Mouse (Mus musculus) heart, embryonic 16.5 days (tissue): ENCODE measurements around the gene Gm49661. TPM values are rescaled to one million over a fixed set of nuclear protein-coding genes. Genes with fewer than 3 reads are reported as not detected.

ENCODE experiments used
- ATAC-seq: fragments of 200-750 bp; cut with Nextera tagmentation; replicated peaks from 2 replicates; pipeline ENCODE4 v1.8.0; 2017; ENCODE audit warnings: moderate number of reproducible peaks; ENCODE audit not compliant: insufficient read depth, low FRiP score; ENCODE audit errors: extremely low read depth
- H3K27ac ChIP-seq: fragments of 300-500 bp; sonication (generic); 2 replicates; pipeline ENCODE4 v1.5.1; 2014; ENCODE audit warnings: mild to moderate bottlenecking, low read length, control low read depth, moderate library complexity
- H3K27me3 ChIP-seq: fragments of 300-500 bp; sonication (generic); 2 replicates; pipeline ENCODE4 v1.6.1; 2014; ENCODE audit warnings: low read length, mixed read lengths; ENCODE audit not compliant: control insufficient read depth, insufficient read depth
- H3K36me3 ChIP-seq: fragments of 300-500 bp; sonication (generic); 2 replicates; pipeline ENCODE4 v1.6.1; 2014; ENCODE audit not compliant: control insufficient read depth, insufficient read depth
- H3K4me1 ChIP-seq: fragments of 300-500 bp; sonication (generic); 2 replicates; pipeline ENCODE4 v1.6.1; 2014; ENCODE audit warnings: low read length, mixed read lengths; ENCODE audit not compliant: control insufficient read depth, insufficient read depth
- H3K4me2 ChIP-seq: fragments of 300-500 bp; sonication (generic); 2 replicates; pipeline ENCODE4 v1.6.1; 2014; ENCODE audit warnings: low read depth, mild to moderate bottlenecking, control low read depth, low read length
- H3K4me3 ChIP-seq: fragments of 300-500 bp; sonication (generic); 2 replicates; pipeline ENCODE4 v1.5.1; 2014; ENCODE audit warnings: mild to moderate bottlenecking, control low read depth, low read length
- H3K9ac ChIP-seq: fragments of 300-500 bp; sonication (generic); 2 replicates; pipeline ENCODE4 v1.6.1; 2014; ENCODE audit warnings: low read length, control low read depth
- H3K9me3 ChIP-seq: fragments of 300-500 bp; sonication (generic); replicated peaks from 2 replicates; pipeline ENCODE4 v1.6.1; 2016; ENCODE audit warnings: low read length; ENCODE audit not compliant: control insufficient read depth
- WGBS: fragments of 180-500 bp; shearing (Covaris S2); extraction: QIAGEN DNeasy Blood & Tissue Kit; methylation state at CpG from one replicate; pipeline ENCODE4 v1.1.7; 2014; 5-methylcytosine and 5-hydroxymethylcytosine counted together
- polyA plus RNA-seq: library from polyadenylated mRNA; unstranded; fragments of >200 nt; fragmentation: Nextera tagmentation; extraction: Ambion mirVana; gene quantifications from 2 replicates; pipeline ENCODE4 v1.2.1, GENCODE M21; 2015

Gm49661 gene
- polyA plus RNA-seq, 1 experiment from 2014 or later, result not detected

DNA sequence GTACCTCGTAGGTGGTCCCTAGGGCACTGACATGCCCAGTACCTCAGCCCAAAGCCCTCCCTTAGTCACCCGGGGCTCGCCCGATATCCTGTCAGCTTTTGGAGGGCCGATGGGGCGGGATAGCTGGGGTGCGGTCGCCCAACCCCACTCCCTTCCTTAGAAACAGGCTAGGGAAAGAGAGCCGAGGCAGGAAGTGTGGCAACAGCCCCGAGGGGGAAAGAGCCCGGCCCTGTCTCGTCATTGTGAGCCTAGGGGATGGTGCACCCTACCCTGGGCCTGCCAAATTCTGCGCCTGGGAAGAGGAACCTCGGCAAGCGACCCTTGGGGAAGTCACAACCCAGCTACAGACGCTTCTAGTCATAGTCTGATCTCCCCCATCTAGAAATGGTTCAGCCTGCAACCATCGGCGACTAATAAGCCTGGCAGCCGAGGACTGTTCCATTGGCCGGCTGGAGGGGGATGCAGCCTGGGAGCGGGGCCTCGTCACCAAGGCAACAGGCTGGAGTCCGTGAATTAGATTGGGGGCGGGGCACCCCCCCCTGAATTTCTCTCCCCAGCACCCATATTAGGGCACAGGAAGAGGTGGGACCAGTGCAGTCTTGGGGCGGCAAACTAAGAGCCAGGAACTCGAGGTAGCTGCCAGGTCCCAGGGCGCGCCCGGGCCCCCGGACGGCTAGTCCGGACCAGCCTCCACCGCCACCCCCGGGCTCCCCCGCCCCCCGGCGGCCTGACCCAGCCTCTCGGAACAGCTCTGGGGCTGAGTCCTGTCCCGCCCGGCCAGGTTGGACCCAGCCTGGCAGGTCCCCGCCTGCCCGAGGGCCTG, 10.6 kb upstream of the Gm49661 start:
- 3% methylated on average over 42 of the region's 42 CpGs for WGBS
- Histone ChIP-seq H3K9ac (peak overlapping the region; percentile 73), H3K27ac (peak overlapping the region; percentile 94), H3K4me1 (peaks cover 54% of the 10 kb centered on the region), H3K4me2 (peak overlapping the region; percentile 97), H3K36me3 (no peaks in the 10 kb centered on the region), H3K27me3 (no peaks in the 10 kb centered on the region), H3K9me3 (no peaks in the 10 kb centered on the region), H3K4me3 (peak overlapping the region; percentile 73)
- ATAC-seq, result peak; percentile 18

DNA sequence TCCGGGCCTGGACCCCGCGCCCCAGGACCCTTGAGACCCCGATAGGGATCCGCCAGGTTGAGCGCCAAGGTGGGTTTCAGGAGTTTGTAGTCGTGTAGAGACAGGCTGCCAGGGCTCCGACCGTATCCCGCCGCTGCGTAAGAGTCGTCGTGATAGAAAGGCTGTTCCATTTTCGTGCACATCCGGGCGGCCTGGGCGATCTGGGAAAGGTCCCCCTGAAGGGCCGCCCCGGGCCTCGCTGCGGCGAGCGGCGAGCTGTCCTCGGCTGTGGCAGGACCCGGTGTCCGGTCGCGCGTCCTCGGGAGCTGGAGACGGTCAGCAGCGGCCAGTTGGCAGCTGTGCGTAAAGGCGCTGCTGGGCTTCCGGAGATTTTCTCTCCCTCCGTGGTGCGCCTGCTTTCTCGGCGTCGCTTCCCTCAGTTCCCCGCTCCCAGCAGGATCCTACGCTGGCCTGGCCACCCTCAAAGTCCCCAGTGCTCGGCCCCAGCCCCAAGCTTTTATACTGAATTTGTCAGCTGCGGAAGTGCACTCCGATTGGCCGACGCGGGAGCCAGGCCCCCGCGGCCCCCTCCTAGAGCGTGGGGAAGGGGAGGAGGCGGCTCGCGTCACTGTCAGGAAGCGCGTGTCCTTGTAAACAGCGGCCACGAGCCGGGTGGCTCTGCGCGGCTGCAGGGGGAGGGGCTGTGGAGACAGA, 9.2 kb upstream of the Gm49661 start, which contains the start of gene Junb:
Gene Junb (minus strand): TSS at position 471 of the 693 bp plus-strand sequence.
- 1% methylated on average over 63 of the region's 63 CpGs for WGBS
- peak; percentile 58 for ATAC-seq

DNA sequence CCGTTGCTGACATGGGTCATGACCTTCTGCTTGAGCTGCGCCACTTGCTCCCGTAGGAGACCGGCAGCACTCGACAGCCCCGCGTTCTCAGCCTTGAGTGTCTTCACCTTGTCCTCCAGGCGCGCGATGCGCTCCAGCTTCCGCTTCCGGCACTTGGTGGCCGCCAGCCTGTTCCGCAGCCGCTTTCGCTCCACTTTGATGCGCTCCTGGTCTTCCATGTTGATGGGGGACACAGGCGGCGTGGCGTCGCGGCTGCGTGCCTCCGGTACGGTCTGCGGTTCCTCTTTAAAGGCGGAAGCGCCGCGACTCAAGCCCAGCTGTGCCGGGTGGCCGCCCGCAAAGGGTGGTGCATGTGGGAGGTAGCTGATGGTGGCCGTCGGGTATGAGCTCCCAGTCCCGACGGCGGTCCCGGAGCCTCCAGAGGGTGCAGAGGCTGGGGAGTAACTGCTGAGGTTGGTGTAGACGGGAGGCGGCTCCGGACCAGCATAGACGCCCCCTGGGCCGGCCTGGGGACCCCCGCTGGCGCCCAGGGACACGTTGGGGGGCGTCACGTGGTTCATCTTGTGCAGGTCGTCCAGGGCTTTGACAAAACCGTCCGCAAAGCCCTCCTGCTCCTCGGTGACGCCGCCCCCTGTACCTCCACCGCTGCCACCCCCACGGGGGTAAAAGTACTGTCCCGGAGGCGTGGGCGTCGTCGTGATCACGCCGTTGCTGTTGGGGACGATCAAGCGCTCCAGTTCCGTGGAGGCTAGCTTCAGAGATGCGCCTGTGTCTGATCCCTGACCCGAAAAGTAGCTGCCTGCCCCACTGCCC, 8.4 kb upstream of the Gm49661 start:
- ATAC-seq, result no peak
- H3K9ac ChIP-seq, result peak overlapping the region; percentile 90
- under 1% methylated on average over 69 of the region's 70 CpGs for WGBS
- peak overlapping the region; percentile 94 for H3K27ac ChIP-seq
- H3K4me1 ChIP-seq, result peaks cover 48% of the 10 kb centered on the region
- H3K9me3 ChIP-seq, result no peaks in the 10 kb centered on the region
- peak overlapping the region; percentile 97 for H3K4me2 ChIP-seq
- peak overlapping the region; percentile 73 for H3K4me3 ChIP-seq
- H3K36me3 ChIP-seq, result peaks cover 7% of the 10 kb centered on the region
- H3K27me3 ChIP-seq, result no peaks in the 10 kb centered on the region

More for the DNA sequence above, 9.2 kb upstream of the Gm49661 start, which contains the start of gene Junb:
- peak within 1 kb of the TSS; percentile 90 for H3K9ac ChIP-seq
- peaks cover 7% of the 10 kb centered on the region; the same call in 1 of the 2 replicates for H3K36me3 ChIP-seq
- H3K4me2 ChIP-seq, result peak within 1 kb of the TSS; percentile 97
- H3K4me3 ChIP-seq, result peak within 1 kb of the TSS; percentile 73
- H3K27me3 ChIP-seq, result no peaks in the 10 kb centered on the region
- no peaks in the 10 kb centered on the region for H3K9me3 ChIP-seq
- H3K27ac ChIP-seq, result peak within 1 kb of the TSS; percentile 94
- H3K4me1 ChIP-seq, result peaks cover 48% of the 10 kb centered on the region

DNA sequence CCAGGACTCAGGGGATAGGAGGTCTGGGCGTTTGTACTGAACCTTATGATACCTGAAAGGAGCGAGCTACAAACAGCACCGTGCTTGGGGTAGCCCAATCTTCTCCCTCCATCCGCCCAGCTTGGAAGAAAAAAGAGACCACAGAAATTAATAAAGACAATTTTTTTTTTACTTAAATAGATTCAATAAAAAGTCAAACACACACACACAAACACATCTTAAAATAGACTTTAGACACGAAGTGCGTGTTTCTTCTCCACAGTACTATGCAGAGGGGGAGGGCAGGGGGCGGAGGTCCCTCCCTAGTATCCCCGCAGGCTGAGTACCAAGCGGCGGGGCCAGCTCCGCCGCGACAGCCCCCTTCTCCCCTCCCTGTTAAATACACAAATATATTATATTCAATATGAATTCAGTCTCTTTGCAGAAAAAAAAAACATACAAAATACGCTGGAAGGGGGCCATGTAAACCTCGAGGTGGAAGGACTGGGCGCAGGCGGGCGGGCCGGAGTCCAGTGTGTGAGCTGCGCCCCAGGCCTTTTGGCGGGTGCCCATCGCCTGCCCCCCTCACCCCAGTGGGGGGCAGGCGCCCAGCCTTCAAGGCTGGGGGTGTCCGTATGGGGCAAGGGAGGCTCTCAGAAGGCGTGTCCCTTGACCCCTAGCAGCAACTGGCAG, 7.7 kb upstream of the Gm49661 start:
- Histone ChIP-seq H3K9me3 (no peaks in the 10 kb centered on the region), H3K4me2 (peak overlapping the region; percentile 97), H3K27me3 (no peaks in the 10 kb centered on the region), H3K9ac (peak overlapping the region; percentile 90), H3K4me3 (peak overlapping the region; percentile 73), H3K36me3 (peaks cover 7% of the 10 kb centered on the region), H3K4me1 (peaks cover 44% of the 10 kb centered on the region), H3K27ac (peak overlapping the region; percentile 94)
- no peak for ATAC-seq
- WGBS, result 3% methylated on average over 25 of the region's 25 CpGs

DNA sequence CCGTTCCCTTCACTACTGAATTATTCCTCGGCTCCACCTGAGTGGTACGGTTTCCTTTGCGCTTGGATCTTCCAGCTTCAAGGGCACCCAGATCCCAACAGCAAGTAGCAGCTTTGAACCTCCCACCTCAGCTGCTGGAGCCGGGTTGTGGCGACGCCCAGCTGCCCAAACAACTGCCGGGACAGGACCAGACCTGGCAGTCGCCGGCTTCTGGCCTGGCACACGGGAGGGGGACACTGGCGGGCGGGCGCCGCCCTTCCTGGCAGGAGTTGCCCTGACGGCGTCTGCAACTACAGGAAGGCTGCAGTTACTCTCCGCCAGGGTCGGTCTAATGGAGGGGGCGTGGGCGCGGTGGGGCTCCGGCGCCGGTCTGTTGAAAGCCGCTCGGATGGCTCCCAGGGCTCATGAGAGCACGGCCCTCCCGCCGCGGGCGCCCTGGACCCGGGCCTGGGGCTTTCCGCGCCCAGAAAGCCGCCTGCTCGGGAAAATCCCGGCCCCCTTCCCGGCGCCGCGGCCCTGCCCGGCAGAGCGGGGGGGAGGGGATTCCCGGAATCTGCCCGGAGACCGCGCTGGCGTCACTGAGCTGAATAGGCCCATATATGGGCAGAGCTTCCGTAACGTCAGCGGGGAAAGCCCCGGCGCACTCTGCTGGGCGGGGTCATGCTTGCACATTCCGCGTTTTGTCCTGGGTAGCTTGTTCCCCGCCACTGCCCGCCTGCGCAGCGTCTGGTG, 7.0 kb upstream of the Gm49661 start:
- peak overlapping the region; percentile 94 for H3K27ac ChIP-seq
- no peaks in the 10 kb centered on the region for H3K9me3 ChIP-seq
- no peaks in the 10 kb centered on the region for H3K27me3 ChIP-seq
- H3K9ac ChIP-seq, result peak overlapping the region; percentile 90
- H3K4me1 ChIP-seq, result peaks cover 41% of the 10 kb centered on the region
- peak; percentile 81 for ATAC-seq
- WGBS, result under 1% methylated on average over 58 of the region's 61 CpGs
- H3K36me3 ChIP-seq, result peaks cover 14% of the 10 kb centered on the region
- peak overlapping the region; percentile 97 for H3K4me2 ChIP-seq
- H3K4me3 ChIP-seq, result peak overlapping the region; percentile 73

DNA sequence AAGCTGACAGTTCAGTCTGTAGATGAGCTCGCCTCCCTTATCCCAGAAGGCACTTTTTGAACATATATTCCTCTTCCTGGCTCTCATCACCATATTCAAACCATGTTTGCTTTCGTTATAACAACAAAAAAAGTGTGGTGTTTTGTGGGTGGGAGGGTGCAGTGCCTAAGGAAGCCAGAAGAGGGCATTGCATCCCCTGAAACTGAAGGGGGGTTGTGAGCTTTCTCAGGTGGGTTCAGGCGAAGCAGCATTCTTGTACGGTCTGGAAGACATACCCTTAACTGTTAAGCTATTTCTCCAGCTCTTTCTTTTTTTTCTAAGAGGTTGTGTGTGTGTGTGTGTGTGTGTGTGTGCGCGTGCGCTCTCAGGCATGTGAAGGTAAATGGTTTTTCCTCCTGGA, 6.2 kb upstream of the Gm49661 start:
- H3K4me2 ChIP-seq, result peak overlapping the region; percentile 97; the same call in 1 of the 2 replicates
- no peaks in the 10 kb centered on the region for H3K27me3 ChIP-seq
- no peak overlapping the region for H3K4me3 ChIP-seq
- H3K9me3 ChIP-seq, result no peaks in the 10 kb centered on the region
- no peak for ATAC-seq
- 36% methylated on average over 7 of the region's 7 CpGs for WGBS
- no peak overlapping the region for H3K9ac ChIP-seq
- H3K4me1 ChIP-seq, result peaks cover 41% of the 10 kb centered on the region
- H3K27ac ChIP-seq, result peak overlapping the region; percentile 94
- peaks cover 16% of the 10 kb centered on the region for H3K36me3 ChIP-seq

- Histone ChIP-seq H3K9me3 (no peaks in the 10 kb centered on the region), H3K4me2 (no peak overlapping the region), H3K27ac (no peak overlapping the region; the same call in 1 of the 2 replicates), H3K36me3 (peaks cover 16% of the 10 kb centered on the region), H3K4me1 (peaks cover 37% of the 10 kb centered on the region), H3K4me3 (no peak overlapping the region), H3K27me3 (no peaks in the 10 kb centered on the region), H3K9ac (no peak overlapping the region)
- WGBS, result 79% methylated on average over 8 of the region's 8 CpGs
- ATAC-seq, result no peak
Measured at GRCm38 (mm10) chr8:84974543-84975142, 5.4 kb upstream of the Gm49661 start.
